Mouse (Mus musculus): Measurements from ENCODE around the gene Lrrc4c.

The Lrrc4c gene

DNA sequence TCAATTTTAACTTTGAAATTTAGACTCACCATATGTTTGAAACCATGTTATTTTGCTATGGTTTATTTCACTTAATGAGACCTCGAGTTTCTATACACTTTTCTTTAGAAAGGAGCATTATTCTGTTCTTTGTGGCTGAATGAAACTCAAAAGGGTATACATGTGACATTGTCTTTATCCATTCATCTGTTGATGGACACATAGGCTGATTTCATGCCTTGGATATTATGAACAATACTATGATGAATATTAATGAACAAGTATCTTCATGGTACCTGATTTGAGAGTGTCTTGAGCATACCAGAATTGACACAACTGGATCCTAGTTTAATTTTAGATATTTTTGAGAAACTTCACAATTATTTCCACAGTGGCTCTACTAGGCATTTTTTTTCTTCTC lies 709.0 kb downstream of the Lrrc4c start:
- WGBS, result 37% methylated on average over 1 of the region's 1 CpGs

DNA sequence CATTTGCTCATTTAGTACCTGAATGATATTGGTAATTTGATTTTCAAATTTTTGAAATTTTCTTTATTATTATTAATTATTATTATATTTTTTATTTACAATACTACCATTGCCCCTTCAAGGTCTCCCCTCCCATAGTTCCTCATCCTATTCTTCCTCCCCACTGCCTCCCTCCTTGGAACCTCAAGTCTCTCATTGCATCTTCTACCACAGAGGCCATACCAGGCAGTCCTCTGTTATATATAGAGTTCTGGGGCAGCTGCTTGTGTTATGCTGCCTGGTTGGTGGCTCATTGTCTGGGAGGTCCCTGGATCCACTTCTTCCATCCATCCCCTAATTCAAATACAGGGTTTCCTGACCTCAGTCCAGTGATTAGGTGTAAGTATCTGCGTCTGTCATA lies 709.6 kb downstream of the Lrrc4c start:
- 94% methylated on average over 1 of the region's 1 CpGs for WGBS

DNA sequence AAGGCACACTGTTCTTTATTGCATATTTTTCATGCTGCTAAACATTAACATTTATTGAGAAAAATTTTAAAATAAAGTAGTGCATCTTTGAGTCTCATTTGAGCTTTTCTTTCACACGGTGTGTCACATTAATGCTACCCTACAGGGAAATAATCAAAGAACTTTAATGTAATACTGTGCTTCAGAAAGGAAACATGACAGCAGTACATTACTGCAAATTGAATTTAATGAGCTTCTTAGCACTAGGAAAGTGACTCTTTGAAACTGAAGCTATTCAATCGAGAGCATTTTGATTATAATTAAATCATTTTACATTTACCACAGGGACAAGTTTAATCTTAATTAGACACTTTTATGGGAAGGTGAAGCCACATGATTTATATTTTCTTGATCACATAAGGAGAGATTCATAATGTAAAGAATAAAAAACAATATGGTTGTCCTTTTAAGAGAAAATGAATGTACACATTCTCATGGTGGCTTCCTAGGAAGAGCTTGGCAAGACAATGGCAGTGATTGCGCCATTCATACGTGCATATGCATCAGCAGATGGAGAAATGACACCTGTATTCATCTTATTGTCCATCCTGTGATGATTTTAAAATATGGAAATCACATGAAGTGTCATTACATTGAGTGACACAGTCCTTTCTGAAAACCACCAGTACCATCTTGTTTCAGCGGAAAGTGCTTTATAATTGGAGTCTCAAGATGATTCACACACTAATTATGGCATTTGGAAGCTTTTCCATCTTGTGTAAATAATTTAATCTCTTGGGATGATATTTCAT lies 719.2 kb downstream of the Lrrc4c start:
- 73% methylated on average over 5 of the region's 5 CpGs for WGBS

DNA sequence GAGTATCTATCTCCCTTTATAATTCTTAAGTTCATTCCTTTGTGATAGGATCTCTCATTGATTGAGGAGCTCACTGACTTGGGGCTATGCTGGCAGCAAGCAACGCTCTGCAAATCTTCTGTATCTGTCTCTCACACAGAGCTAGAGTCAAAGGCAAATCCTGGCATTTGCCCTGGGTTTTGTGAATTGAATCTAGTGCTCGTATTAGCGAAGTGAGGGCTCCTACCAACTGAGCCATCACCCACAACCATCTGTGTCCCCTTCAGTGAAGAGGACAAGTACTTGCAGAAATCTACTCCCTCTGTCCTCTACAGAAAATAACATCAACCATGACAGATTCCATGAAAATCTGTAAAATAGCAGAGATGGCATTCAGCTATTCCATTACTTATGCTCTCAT lies 726.0 kb downstream of the Lrrc4c start:
- 45% methylated on average over 3 of the region's 3 CpGs for WGBS

DNA sequence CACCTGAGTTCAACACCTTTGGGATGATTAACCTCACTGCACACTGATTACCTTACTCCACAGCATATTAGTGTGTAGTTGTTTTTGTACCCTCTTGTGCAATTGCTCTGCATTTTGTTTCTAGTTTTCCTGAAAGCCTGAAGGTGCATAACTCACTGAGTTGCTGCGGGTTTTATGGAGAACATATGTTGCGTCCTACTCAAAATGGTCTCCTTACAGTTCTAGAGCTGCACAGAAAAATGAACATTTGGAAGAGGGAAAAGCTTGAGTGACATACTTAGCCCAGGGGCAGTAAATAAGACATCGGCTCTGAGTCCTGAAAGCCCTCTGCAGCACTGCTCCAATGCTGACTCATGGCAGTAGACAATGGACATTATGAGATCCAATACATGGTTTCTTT lies 727.7 kb downstream of the Lrrc4c start:
- 72% methylated on average over 3 of the region's 3 CpGs for WGBS

DNA sequence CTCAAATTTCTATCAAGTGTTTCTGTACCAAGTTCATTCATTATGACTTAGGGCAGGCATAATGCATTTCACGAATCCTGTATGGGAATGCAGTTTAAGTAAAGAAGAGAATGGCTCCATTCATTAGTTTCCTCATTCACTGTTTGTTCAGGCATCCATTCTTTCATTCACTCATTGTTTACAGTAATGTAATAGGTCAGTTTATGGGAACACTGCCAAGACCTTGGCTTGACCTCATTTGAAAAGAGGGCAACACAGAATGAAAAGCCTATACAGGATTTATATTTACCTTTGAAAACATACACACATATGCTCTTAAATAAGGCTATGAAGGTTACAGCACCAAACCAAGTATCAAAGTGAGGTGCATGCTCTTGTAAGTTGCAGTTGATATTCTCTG lies 762.2 kb downstream of the Lrrc4c start:
- 55% methylated on average over 1 of the region's 1 CpGs for whole genome bisulfite sequencing

DNA sequence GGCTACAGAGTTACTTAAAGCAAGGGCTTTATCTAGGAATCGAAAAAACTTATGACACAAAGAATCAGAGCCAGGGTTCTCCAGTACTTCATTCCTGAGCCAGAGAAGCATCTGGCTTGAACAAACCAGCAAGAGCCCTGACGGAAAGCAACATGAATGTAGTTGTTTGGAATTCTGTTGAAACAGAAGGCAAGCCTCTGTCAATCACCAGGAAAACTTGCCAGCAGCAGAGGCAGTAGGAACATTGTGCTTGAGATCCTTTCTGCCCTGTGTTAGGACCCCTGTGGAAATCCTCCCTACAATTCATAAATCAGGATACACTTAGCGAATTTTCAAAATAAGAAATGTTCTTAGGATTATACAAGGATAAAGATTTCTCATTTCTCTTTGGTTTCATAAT lies 780.0 kb downstream of the Lrrc4c start:
- WGBS, result 46% methylated on average over 3 of the region's 3 CpGs

DNA sequence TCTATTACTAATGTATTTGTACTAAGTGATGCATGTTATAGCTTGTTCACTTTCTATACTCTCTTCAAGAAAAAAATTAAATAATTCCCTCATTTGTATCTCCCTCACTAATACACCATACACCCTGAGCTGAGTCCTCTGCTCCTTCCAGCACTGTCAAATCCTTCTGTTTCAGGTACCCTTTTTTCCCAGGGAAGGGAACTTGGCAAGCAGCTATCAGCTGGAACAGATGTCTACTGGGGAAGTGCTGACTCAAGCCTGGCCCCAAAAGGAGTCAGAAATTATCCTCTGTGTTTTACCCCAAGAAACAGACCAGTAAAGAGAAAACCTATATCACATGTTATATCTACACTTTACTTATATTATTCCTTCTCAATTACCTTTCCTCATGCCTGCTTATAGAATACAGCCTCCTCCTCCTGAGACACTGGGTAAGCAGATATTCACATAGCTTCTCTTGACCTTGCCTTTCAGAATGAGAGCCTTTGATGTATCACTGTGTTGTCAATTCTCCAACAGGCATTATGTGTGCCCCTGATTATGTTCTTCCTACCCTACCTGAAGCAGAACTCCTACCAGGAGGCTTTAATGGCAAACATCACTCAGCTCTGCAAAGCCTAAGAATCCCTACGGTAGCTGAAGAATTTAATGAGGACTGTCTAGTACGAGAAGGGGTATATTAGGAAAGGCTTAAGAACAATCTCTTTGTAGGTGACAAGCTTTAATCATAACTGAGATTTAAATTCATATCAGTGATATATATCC lies 785.6 kb downstream of the Lrrc4c start:
- 80% methylated on average over 2 of the region's 2 CpGs for WGBS

DNA sequence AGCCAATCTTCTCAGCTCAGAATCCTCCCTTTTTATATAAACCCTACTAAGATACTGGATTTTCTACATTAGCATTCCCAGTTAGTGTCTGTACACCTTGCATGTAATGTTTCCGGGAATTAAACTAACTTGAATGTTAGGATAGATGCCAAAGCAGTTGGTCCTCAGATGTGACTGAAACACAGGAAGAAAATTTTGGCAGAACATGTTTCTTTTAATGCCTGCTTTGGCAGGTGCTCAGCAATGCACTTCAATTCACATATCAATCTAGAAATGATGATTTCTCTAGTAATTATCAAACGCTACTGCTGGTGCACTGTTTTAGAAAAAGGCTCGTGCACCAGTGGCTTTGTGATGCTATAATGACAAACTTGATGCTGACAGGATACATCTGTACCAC lies 806.3 kb downstream of the Lrrc4c start:
- WGBS, result 54% methylated on average over 3 of the region's 3 CpGs

DNA sequence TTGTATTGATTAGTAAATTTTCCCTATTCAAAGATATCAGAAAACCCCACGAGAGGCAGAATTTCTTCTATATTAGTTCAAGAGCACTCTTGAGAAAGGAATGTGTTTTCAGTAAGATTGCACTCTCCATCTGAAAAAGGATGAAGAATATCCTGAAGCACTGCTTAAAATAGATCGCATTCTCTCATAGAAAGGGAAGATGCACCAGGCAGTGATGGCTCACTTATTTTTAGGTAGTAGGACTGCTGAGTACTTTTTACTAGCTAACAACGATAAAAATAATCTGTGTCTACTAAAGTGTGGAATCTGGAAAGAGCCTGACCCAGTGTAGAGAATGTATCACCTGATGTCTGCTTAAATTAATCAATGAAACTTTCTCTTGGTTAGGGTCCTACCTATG lies 820.5 kb downstream of the Lrrc4c start:
- 45% methylated on average over 3 of the region's 3 CpGs for WGBS

DNA sequence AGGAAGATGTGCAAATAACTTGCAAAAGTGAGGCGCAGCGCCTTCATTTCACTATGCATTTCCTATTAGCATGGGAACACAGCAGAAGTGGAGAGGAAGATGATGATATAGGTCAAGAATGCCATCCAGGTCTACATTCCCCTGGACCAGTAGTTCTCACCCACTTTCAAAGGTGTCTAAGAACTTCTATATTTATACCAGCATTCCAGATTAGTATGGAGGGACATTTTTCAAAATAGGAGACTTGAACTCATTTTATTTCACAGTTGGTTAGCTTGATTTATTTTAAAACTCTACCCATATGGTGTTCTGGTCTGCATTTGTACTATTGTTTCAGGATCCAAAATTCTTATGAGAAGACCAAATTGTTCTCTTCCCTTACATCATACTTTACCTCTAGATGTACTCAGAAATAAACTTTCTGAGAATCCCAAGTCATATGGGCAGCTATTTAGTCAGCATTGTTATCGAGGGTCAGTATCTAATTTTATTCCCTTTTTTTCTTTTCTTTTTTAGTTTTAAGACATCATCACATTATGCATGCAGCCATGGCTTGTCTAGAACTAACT lies 833.7 kb downstream of the Lrrc4c start:
- 72% methylated on average over 3 of the region's 3 CpGs for WGBS

DNA sequence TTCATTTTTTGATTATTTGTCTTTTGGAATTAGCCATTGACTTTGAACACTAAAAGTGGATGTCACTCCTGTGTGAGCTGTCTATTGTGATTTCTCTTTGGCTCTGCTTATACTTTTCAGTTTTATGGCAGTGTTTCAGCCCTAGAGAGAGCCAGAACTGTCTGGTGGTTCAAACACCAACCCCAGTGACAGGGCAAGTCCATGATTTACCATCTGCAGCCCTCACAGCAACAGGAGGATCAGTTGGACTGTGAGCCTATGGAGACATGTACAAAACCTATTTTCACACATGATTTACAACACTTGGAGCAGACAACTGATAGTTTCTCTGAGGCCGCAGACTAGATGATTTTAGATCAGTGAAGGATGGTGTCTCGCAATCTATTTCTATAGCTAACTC lies 847.8 kb downstream of the Lrrc4c start:
- WGBS, result 83% methylated on average over 2 of the region's 2 CpGs

DNA sequence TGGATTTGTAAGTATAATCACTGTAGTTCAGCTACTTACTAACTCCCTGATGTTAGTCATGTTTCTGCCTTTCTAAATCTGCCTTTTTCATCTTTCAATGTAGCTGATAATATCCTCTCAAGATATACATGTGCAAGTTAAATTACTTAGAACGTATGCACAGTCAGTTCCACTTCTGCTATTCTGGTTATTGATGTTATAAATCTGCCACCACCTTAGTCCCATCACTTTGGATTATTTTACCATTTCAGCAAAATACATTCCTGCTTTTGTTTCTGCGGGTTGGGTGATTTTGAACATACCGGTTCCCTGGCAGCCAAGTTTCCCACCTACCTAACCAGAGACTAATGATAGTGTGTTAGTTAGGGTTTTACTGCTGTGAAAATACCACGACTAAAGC lies 860.4 kb downstream of the Lrrc4c start:
- WGBS, result 59% methylated on average over 4 of the region's 4 CpGs

DNA sequence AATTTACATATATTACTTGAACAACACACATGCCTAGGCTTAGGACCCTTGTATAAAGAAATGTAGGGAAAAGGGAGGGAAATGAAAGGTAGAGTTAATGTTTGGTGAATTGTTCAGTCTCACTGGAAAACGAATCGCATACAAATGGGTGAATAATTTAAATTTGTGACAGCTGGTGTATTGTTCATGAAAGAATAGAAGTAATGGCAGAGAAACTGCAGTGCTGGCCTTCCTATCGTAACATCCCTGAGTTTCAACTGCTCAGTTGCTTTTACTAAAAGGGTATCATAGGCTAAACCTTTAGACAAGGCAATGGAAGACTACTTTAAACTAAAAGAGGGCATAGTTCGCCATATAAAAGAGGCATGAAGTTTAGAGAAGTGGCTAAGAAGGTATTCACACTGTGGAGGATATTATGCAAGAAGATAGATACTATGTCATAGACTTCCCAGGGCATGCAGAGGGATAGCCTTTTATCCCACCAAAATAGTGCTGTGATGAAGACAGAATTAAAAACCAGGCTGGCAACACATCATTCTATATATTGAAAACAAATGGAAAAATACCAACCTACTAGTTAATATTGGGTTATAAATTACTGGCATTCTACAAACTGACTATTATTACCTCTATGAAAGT lies 879.1 kb downstream of the Lrrc4c start:
- 65% methylated on average over 4 of the region's 4 CpGs for WGBS

DNA sequence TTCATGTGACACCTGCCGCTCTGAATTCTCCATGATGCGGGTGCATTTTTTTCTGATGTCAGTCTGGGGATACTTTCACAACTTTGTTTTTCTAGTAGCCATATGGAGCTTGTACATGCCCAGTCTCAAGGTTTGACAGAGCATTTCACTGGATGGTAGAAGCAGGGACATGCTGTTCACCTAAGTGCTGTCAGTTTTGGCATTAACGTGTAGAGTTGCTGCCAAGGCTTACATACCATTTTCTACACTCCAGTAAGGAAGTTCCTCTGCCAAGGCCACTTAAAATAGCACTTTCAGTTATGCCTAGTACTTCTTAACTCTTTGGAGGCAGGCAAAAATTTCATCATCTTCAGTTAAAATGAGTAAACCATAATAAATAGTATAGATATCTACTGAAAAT lies 915.0 kb downstream of the Lrrc4c start:
- WGBS, result 39% methylated on average over 3 of the region's 3 CpGs

DNA sequence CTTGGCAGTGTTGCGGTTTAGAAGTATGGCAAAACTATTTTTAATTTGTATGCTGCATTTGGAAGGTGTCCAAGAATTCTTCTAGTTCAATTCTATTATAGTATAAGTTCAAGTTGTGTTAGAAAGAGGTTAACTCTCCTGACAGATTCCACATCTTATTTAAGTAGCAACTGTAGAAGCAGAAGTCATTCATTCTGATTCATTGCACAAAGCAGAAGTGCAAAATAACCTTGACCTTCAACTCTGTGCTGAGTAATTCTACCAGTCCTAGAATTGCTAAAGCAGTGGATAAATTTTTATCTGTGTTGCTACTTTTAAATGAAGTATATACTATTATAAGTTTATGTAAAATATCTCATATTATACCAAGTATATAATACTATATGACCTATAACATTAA lies 916.1 kb downstream of the Lrrc4c start:
- 66% methylated on average over 1 of the region's 1 CpGs for WGBS

DNA sequence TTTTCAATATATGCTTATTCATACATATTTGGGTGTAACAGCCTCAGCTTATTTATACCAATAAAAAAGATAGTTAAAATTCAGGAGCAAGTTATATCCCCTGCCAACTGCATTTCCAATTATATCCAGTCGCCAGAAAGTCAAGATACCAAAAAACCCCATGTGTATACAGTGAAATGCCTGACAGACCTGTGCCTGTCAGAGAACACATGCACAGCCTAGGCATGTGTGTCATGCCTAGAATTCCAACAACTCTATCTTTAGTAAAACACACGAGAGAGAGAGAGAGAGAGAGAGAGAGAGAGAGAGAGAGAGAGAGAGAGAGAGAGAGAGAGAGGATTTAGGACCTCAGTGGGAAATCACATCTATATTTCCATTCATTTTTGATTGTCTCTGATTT lies 956.7 kb downstream of the Lrrc4c start:
- WGBS, result 43% methylated on average over 2 of the region's 2 CpGs

DNA sequence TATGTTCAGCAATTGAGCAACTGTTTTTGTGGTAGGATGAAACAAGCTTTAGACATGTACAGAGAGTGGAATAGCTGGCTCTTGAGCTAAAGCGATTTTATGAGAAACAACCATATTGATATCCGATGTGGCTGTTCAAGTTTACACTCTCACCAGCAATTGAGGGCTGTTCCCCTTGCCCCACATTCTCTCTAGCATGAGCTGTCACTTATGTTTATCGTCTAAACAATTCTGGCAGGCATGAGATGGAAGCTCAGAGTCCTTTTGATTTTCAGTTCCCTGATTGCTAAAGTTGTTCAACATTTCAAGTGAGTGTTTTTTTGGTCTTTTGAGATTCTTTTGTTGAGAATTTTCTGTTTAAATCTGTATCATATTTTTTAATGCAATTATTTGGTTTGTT lies 976.2 kb downstream of the Lrrc4c start:
- WGBS, result 69% methylated on average over 3 of the region's 3 CpGs

DNA sequence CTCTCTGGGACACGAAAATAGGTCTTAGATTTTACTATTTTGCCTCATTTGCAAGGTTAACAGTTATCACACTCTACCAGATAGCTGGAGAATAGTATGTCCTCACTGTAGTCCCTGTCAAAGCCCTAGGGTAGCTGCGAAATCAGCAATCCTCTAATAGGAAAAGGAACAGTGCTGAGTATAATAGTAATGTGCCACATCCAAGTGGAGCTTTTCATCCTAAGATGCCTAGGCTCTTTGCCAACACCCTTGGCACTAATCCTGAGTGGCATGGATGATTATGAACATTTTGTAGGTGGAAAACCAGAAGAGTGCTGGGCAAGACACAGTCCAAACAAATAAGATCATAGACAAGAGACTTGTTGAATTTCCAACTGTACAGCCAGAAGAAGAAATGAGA lies 981.7 kb downstream of the Lrrc4c start:
- WGBS, result 59% methylated on average over 2 of the region's 2 CpGs

DNA sequence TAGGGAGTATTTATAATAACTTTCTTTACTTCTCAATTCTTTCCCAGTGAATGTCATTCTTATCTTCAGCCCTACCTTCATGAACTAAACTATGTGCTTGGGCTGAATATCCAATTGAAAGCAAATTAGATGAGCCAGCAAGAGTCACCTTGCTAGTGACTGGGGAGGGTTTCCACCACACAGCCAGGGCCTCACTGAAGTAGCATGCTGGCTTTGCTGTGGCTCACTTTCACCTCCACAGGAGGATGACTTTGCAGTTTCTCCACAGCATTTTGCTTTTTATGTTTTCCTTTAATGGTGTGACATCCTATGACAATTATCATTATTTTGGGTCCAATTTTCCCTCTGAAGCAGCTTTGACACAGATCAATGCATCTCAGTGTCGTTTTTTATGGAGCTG lies 1000.0 kb downstream of the Lrrc4c start:
- WGBS, result 58% methylated on average over 1 of the region's 1 CpGs

DNA sequence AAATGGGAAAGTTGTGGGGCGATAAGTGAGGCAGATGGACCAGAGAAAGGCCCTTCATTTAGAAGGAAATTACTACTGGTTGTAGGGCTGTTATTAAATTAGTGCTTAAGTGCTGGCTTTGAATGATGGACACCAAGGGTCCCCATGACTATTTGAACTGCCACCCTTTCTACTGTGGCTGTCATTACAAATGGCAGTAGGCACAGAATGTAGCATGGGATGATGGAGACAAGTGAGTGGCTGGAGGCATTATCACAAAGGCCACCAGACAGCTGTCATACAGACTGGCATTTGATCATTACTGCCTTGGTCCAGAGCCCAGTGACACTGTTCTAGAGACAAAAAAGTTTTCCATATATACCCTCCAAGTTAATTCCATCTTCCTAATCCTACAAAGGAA lies 1000.6 kb downstream of the Lrrc4c start:
- WGBS, result 90% methylated on average over 1 of the region's 1 CpGs

DNA sequence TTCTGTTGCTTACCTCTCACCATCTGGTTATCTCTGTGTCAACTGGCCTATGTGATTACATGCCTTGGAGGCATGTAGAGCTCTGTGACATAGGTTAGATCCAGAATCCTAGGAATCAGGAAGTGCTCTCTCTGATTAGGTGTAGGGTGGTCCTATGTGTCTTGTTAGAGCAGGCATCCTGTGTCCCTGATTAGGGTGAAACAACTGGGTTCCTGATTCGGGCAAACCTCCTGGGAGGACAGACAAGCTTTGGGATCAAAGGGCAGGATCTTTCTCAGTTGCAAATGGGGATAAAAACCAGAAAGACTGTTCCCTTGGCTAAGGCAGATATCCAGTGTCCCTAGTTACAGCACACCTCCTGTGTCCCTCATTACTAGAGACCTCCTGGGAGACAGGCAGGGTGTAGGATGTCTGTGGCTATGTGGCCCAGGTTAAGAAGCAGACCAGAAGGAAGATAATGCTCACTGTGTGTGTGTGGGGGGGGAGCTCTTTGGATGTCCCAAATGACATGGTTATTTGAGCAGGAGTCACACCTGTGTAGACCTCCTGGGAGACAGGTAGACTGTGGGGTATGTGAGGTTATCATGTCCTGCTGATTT lies 1014.2 kb downstream of the Lrrc4c start:
- 58% methylated on average over 1 of the region's 1 CpGs for WGBS

Measured in cerebral cortex, adult 2 months (tissue).